Mouse (Mus musculus) G1E-ER4 (cell line): ENCODE data around the gene Aff2. TPM values are rescaled to one million over a fixed set of nuclear protein-coding genes. Genes with fewer than 3 reads are reported as not detected.

Experiments
- GATA1 ChIP-seq: IDR thresholded peaks from one replicate; pipeline ENCODE4 v1.8.0; 2012; ENCODE audit warnings: low read length, inconsistent platforms
- polyA plus RNA-seq: library from polyadenylated mRNA; stranded (reverse); fragments of >175 nt; gene quantifications from 2 replicates; pipeline ENCODE4 v1.2.3, GENCODE M21; 2012

Aff2 gene
- not detected in 2 replicates for polyA plus RNA-seq

DNA sequence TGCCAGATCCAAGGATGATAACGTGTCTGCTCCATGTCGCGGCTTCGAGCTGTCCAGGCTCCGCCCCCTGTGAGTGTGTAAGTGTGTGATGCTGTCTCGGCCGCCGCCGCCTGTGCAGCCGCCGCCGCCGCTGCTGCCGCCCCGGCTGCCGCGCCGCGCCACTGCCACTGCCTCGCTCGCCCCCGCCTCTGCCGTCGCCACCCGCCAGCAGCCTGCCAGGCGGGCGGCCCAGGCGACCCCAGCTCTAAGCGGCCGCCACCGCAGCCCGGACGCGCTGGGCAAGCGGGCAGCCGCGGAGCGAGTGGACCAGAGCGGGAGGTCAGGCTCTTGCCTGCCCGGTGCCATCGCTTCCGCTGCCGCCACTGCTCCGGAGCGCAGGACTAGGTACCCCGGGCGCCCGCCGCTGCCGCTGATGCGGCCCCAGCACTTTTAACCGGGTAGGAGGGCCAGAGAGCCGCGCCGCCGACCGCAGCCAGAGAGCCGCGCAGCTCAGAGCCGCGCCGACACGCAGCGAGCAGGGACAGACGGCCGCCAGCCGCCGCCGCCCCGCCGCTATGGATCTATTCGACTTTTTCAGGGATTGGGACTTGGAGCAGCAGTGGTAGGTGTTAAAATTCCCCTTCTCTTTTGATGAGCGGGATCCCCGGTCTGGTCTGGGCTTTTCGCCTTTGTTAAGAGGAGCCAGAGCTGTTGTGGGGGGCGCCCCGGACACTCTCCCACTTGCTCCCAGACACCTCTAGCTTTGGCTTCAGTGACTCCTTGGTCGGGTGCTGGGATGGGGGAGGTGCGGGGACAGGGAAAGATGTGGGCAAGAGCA, at the start of gene Aff2:
Aff2 (plus strand) TSS at position 57 of the 817 bp plus-strand sequence.
- no peak for TF ChIP-seq GATA1

DNA sequence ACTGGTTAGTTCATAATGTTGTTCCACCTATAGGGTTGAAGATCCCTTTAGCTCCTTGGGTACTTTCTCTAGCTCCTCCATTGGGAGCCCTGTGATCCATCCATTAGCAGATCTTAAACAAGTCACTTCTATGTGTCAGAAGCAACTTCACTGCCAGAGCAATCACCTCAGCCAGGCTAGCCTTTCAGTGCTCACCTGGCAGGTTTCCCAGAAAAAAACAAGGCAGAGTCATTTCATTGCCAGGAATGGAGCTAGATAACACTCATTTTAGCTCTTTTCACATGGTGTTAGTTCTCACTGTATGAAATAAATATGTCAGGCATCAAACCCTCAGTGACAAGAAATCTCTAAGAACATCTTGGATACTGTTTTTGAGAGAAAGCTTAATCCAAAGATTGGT, 22.8 kb upstream of the Aff2 start:
- no peak for TF ChIP-seq GATA1

DNA sequence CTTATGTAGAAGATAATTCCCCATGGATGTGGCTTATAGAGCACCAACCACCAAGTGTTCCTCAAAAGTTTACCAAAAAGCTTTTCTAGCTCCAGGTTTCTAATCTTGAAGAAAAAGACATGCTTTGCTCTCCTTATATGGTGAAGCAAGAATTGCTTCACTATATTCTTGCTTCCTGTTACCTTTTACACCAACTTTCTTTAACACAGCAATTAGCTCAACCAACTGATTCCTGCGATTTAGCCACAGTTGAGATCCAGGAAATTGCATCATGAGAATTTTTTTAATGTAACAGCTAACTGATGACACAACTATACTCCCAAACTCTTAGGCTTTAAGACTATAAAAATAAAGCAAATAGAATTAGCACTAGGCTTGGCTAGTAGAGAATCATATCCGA, 4.5 kb upstream of the Aff2 start:
- TF ChIP-seq GATA1 = no peak

DNA sequence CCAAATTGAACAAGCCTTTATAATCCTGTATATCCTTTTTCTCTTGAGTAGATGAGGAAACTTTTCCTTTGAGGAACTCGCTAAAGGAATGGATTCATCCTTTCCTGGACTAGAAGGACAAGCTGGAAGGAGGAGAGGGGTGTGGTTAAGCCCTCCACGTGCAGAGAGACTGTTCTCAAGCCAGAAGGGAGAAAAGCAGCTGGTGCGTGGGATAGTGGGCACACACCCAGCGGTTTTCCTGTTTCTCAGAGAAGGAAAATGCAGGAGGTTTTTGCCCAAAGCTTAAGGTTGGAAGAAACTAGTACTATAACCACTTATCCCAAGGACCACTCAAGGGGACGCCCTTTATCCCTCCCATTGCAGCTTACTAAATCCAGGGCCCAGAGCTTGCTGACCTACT, 734 bp upstream of the Aff2 start:
- no peak for TF ChIP-seq GATA1

DNA sequence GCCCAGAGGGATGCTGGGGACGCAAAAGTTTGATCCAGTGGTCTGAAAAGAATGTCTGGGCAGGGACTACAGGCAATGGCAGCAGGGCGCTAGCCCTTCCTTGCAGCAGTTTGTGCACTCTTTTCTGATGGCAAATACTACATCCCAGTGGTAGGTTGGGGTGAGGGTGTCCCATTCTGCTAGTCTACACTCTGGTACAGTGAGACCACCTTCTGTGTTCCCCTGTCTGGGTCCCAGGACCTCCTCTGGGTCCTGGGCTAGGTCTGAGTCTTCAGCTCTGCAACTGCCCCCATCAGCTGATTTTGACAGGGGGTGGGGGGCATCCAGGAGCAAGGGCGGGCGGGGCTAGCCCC, 233 bp upstream of the Aff2 start:
- TF ChIP-seq GATA1 = no peak

DNA sequence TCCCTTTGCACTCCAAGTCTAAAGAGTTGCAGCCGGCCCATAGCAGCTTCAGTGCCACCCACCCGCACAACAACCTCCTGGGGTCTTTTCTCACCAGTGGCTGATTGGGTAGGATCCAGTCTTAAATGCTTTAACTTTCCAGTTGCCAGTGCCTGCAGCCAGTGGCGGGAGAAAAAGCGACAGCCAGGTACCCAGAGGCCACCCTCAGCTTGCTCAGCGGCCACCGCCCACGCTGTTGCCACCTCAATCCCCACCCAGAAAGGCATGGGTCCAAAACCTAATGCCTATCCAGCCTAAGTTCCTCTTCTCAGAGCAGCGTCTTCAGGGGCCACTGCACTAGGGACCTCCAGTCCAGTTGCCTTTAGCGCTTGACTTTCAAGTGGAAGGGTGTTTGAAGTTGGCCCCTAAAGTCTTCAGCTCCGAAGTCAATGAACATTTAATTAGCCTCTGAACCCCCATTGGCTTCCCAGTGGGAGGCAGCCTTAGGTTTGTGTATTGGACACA, 1.0 kb downstream of the Aff2 start:
- TF ChIP-seq GATA1 = no peak

DNA sequence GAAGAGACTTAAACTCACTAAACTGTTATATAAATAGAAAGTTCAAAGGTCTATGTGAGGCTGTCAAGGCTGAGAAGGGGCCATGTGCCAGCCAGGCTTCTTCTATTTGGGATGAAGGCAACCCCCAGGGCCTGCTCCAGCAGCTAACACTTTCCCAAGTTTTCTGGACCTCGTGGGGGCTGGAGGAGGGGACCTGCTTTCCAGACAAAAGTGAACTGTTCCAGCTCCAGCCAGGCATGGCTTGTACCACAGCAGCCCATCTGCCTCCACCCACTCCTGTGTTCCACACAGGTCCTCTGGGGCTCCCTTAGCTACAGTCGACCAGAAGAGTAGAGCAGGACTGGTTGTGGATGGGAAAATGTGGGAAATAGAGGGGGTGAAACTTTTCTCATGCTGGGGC, 4.1 kb downstream of the Aff2 start:
- no peak for TF ChIP-seq GATA1

DNA sequence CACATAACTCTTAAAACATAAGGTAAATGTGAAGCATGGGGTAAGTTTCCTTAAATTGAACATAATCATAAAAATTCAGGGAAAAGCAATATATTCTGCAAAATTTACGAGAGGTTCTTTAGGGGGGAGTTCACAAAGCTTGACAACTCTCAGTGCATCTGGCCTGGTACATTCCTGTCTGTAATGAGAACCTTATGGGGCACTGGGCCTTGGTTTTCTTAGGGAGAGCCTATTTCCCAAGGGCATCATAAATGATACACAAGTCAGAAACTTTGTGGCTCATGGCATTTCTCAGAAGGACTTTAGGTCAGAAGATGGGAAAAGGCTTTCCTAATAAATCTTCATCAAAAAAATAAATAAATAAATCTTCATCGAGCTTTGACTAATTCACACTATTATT, 13.2 kb downstream of the Aff2 start:
- no peak for TF ChIP-seq GATA1

DNA sequence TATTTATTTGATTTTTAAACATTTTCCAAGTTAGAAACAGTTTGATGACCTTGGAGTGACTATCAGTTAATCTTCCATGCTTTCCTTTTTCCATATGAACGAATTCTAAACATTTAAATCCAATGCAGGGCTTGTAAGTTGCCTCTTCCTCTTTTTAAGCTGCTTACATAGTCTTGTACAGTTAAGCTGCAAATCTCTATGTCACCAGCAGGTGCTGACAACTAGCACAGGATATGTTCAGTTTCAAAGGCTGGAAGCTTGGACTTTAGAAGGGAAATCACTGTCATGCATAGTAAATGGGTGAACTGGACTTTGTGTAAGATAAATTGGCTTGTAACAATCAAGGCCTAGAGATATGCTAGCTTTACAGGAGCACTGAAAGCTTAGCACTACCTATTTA, 29.6 kb downstream of the Aff2 start:
- TF ChIP-seq GATA1 = no peak

DNA sequence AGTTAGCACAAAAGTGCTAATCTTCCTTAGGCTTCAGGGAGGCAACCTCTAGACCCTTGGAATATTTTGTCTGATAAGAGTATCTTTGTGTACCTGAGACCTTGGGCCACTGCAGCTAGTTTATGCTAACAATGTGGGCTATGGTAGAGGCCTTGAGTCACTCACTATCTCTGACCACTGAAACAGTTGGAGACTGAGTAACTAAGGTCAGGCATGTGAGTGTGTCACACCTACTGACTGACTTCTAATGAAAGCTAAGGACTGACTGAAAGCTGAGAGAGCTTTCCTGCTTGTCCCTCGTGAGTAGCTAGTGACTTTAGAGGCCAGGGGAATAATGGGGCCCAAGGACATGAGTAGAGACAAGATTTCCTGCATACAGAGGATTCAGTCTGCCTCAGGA, 54.9 kb downstream of the Aff2 start:
- TF ChIP-seq GATA1 = no peak

DNA sequence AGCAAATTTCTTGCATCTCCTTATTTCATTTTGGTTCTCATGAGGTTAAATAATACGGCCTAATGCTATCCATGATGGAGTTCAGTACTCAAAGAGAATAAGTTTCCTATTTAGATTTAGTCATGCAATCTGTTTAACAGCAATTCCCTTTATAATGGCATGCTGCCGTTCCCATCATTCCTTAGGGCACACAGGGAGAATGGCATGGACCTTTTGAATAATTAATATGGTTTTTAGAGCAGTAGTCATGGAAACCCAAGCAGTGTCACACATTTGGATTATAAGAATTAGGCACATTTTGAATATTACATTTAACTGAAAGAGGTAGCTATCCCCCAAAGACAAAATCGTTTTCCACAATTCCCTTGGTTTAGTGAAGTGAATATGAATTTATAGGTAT, 78.3 kb downstream of the Aff2 start:
- no peak for TF ChIP-seq GATA1

DNA sequence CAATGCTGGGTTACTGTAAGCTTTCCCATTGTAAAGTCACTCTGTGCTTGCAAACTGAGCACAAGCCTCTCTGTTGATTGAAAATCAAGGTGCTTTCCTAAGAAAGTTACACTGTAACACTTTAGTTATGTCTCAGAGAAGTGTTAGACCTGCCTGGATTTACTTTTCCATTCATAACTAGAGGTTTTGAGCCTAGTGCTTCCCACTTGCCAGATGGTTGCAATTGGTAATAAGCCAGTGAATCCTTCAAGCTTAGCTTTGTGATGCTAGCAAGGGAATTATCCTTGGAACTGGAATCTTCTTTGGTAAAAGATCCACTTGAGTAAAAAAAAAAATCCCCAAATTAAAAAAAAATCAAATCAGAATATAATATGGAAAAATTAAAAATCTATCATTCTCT, 81.8 kb downstream of the Aff2 start:
- TF ChIP-seq GATA1 = no peak

DNA sequence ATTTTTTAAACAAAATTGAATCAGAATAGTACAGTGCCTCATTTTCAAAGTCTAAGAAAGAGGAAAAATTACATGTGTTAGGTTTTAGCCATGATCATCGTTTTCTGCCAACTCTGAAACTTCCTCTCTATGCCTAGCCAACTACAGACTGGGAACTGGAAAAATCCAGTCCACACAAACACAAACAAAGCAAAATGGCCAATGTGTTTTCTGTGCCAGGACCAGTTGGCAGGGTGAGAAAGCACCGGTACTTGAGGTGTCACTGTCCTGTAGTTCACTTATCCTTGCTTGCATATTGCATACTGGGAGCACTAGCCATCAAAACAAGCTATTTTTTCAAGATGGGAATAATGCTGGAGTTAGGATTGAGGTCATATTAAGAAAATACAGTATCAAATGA, 100.8 kb downstream of the Aff2 start:
- no peak for TF ChIP-seq GATA1

DNA sequence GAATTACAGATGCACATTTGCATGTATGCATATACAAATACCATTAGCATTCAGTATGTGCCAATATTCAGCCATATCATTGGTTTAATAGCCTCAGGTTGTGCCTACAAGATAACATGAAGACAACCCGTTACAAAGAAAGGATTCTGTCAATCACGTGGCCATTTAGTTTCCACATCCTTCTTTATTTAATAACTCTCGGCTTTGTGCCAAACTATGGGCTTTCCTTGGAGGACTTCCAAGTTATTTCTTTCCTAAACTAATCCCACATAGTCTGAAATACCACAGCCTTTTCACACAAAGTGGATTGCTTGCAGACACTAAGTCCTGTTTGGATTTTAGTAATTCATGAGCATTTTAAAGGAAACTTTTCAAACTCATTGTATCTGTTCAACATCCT, 142.0 kb downstream of the Aff2 start:
- no peak for TF ChIP-seq GATA1

DNA sequence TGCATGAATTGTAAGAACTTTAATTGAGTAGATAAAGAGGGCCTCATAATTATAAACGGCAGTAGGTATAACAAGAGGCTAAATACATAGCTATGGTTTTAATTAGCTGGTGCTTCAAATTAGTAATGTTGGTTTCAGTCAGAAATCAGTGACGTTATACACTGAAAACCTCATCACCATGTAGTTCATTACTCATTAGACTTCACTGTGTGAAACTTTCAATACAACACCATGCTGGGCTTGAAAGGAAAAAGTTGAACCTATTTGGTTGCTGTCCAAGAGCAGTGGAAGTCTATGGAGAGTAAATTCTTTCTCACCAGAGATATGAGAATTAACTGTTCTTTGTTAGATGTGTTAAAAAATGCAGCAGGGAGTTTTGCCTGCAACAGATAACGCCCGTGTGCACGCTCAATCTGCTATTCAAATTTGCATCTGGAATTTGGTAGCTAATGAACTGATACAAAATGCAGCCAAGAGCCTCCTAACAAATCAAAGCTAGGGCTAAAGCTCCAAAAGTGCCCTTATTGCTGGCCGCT, 158.0 kb downstream of the Aff2 start:
- no peak for TF ChIP-seq GATA1

DNA sequence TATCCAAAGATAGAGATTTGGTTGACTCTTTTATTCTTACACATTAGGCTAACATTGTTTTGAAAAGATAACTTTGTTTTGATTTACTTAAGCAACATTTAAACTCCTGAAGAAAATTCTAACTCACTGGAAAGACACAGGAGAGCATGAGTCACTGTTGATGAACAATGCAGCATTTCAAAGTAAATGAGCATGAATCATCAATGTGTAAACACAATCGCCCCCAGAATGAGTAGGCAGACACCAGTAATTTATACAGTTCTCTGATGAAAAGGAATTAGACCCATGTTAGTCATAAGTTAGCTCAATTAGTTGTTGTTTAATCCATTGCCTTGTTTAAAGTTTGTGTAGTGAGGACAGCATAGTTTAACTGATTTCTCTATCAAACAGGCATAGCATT, 180.7 kb downstream of the Aff2 start:
- no peak for TF ChIP-seq GATA1

DNA sequence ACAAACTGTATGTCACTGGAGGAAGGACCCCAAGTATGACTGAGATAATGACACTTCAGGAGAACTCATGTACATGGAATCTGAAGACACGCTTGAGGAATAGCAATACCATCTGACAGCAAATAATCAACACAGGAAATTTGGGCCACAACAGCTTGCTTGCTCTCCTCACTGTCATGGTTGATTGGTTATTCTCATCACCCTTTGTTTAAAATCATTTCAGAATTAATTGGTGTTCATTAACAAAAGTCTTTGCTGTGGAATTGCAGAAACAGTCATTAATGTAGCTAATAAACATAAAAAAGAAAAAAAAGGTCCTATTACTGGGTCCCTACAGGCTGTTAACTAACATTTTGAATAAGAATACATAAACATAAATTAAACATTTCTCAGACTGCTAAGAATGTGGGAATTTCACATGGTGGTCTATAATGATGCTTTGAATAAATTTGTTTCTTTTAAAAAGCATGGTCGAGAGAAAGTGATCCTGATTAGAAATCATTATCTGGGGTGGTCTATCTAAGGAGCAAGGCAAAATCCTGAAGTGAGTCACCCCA, 219.9 kb downstream of the Aff2 start:
- no peak for TF ChIP-seq GATA1
